Mouse (Mus musculus) gastrocnemius, adult 2 months (tissue): Measurements from ENCODE around the gene Yif1b. TPM values are rescaled to one million over a fixed set of nuclear protein-coding genes. Genes with fewer than 3 reads are reported as not detected.
"Not testable (repeated sequence)": the region's sequence is repeated elsewhere in the genome, so short reads cannot be mapped to it uniquely, and the experiment has no call there.

Experiments used
- DNase-seq: peaks from one replicate; pipeline ENCODE4 v3.0.0; 2022
- H3K27ac ChIP-seq: fragments of 200-600 bp; 2 replicates; pipeline ENCODE4 v1.8.1; 2022; ENCODE audit warnings: mild to moderate bottlenecking
- H3K4me3 ChIP-seq: fragments of 200-600 bp; 2 replicates; pipeline ENCODE4 v1.8.1; 2022; ENCODE audit warnings: mild to moderate bottlenecking, moderate library complexity
- CTCF ChIP-seq: fragments of 200-600 bp; IDR thresholded peaks from 2 replicates; pipeline ENCODE4 v1.8.1; 2022; ENCODE audit warnings: antibody characterized with exemption, mild to moderate bottlenecking, moderate library complexity
- intact Hi-C: fragments of 180-260 bp; cut with DNase I; formaldehyde crosslinking; loops from one replicate; pipeline ENCODE4 v1.15.1; 2025
- total RNA-seq, 2 experiments: library from RNA; stranded (reverse); gene quantifications; 2 replicates each; pipeline ENCODE4 v1.2.3; 2021

The Yif1b gene
- total RNA-seq, 2 experiments from 2014 or later = 35.9 to 46.6 TPM

DNA sequence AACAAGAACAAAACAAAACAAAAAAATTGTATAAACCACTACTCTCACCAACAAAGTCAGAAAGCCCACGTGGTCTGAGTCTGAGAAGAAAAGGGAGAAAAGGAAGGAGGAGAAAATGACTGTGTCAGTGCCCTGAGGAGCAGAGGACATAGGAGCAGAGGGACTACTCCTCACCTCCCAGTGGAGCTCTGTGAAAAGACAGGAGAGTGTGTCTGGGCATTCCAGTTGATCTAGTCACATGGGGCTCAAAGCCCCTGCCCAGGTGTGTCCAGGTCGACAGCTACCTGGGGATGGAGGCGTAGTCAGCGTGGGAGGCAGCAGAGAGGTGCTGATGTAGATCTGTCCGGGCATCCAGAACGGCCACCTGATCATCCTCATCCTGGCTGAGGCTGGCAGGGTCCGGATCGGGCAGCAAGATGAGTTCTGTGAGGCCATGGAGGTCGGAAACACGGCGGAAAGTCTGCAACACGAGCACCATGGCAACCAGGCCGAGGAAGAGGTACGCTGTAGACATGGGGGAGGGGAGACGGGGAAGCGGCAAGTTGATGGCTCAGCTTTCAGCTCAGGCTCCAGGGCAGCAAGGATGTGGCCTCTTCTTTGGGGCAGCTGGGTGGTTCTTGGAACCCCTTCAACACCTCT lies 13.3 kb upstream of the Yif1b start:
- DNase-seq = no peak
- H3K27ac ChIP-seq = no peak overlapping the region
- no peak overlapping the region for H3K4me3 ChIP-seq
- TF ChIP-seq CTCF = no peak
- intact Hi-C loops = no loop called here

DNA sequence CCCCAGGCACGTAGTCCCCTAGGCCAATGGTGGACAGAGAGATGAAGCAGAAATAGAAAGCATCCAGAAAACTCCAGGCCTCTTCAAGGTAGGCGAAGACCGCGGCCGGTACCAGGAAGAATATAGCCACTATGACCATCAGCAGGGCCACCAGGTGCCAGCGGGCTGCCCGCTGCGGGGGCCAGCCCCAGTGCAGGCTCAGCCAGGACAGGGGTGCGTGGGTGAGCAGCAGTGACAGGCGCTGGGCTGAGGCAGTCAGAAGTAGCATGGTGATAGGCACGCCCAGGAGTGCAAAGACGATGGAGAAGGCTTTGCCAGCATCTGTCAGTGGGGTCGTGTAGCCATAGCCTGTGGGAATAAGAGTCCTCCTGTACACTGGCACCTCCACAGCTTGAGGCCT lies 12.6 kb upstream of the Yif1b start:
- no peak for DNase-seq
- intact Hi-C loops = no loop called here
- H3K4me3 ChIP-seq = no peak overlapping the region
- no peak for TF ChIP-seq CTCF
- H3K27ac ChIP-seq = no peak overlapping the region

DNA sequence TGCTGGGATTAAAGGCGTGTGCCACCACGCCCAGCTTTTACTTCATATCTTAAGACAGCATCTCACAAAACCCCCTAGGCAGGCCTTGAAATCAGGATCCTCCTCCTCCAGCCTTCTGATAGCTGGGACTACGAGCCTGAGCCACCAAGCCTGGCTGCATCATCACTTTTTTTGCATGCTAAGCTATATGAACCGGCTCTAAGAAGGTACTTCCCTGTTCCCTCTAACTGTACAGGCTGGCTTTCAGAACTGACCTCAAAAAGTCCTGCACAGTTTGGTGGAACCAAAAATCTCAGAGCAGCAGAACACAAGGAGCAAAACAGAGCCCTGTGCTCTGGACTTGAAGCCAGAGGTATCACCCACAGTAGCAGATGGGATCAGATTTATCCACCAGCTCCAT lies 9.9 kb upstream of the Yif1b start:
- TF ChIP-seq CTCF = no peak
- Histone ChIP-seq H3K27ac (no peak overlapping the region), H3K4me3 (no peak overlapping the region)
- DNase-seq = no peak
- intact Hi-C loops = loop anchor here (2.0 kb wide), 1 partner anchor 15 kb away; no protein-coding TSS in a partner anchor

DNA sequence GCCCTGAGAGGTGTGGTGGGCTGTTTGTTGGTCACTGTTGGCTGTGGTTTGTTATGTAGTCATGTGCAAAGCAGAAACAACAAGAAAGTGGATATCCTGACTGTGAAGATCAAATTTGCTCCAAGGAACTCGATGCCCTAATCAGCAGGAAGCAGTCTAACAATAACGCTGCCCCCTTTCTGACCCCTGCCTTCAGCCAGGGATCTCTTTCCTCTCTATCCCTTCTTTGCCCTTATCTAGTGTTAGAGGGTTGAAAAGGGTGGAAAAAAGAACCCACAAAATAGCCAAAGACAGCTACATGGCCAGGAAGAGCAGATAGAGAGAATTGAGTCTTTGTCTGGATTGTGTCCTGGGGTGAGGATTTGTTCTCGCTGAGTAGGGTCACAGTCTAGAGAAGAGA lies 7.6 kb upstream of the Yif1b start:
- no peak for DNase-seq
- intact Hi-C loops = no loop called here
- H3K4me3 ChIP-seq = no peak overlapping the region; the same call in 1 of the 2 replicates
- no peak overlapping the region for H3K27ac ChIP-seq
- TF ChIP-seq CTCF = no peak

DNA sequence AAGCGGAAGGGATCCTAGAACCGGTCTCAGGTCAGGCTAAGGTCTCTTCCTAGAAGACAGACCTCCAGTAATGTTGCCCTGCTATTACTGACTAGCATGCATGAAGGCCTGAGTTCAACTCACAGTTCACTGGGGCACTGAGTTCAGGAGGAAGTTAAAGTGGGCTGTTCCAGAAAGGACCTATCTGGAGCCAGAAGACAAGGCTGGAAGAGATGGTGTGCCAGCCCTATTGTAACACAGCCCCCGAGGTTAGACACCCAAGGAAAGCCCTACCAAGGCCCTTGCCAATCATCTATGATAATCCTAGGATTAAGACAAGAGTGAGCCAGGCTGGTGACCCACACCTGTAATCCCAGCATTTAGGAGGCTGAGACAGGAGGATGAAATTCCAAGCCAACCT lies 6.6 kb upstream of the Yif1b start:
- intact Hi-C loops = no loop called here
- H3K27ac ChIP-seq = peak overlapping the region; percentile 87
- TF ChIP-seq CTCF = no peak
- DNase-seq = no peak
- H3K4me3 ChIP-seq = peak overlapping the region; percentile 91

DNA sequence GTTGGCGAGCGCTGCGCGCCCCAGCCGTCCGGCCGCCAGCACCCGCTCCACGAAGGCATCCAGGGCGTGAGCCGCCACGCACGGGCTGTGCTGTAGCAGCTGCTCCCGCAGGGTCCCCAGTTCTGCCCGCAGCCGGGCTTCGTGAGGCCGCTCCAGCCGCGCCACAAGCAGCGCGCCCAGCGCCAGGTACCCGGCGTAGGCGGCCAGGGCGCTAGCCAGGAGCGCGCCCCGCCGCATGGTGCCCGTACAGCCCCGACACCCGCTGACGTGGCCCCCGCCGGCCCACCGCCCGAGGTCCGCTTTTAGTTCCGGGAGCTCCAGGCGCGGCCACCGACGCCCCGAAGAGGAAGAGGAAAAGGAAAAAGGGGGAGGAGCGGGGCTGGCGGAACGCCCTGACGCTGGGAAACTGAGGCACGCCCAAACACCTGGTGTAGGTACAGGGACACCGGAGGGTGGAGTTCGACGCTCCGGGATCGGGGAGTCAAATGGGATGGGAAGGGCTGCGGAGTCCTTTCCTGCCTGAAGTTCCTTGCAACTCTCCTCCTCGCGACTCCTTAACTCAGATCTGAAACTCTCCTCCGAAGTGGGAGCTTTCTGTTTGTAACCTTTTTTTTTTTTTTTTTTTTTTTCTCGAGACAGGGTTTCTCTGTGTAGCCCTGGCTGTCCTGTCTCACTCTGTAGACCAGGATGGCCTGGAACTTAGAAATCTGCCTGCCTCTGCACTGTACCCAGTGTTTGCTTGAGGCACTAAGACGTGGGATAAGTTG lies 5.7 kb upstream of the Yif1b start, which contains the start of gene Kcnk6:
Kcnk6 (minus strand) TSS at position 269 of the 767 bp plus-strand sequence.
- Histone ChIP-seq H3K27ac (peak within 1 kb of the TSS; percentile 87), H3K4me3 (peak within 1 kb of the TSS; percentile 91)
- DNase-seq = peak; percentile 74
- intact Hi-C loops = no loop called here
- no peak for TF ChIP-seq CTCF

DNA sequence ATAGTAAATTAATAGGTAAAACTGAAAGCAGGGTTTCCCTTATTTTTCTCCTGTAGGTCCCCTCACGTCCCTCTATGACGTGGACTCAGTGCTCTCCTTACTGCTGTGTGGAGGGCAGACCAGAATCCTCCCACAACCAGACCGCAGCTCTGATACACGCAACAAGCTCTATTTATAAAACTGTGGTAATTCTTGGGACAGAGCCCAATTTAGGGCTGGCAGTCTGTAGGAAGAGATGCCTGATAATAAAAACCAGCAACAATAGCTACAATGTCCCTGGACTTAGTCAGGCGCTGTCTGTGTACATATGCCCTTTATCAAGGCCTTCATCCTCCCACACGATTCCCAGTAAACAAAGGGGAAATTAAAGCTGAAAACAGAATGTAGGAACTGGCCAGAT lies 4.4 kb upstream of the Yif1b start:
- DNase-seq = no peak
- intact Hi-C loops = loop anchor here (2.0 kb wide), 1 partner anchor 53 kb away; the partner anchor contains the start of gene Psmd8
- no peak overlapping the region for H3K4me3 ChIP-seq
- H3K27ac ChIP-seq = peak overlapping the region; percentile 87; the same call in 1 of the 2 replicates
- no peak for TF ChIP-seq CTCF

DNA sequence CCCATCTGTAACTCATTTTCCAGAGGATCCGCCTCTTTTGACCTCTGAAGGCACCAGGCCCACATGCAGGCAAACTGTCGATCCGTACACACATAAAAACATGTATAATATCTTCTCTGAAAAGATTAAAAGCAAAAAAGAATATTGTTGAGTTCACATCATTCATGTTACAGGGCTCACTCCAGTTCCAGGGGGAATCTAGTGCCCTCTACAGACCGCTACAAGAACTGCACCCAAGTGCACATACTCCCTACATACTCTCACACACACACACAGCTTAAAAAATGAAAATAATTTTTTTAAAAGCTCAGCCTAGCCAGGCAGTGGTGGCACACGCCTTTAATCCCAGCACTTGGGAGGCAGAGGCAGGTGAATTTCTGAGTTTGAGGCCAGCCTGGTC lies 3.5 kb upstream of the Yif1b start:
- peak; percentile 50 for TF ChIP-seq CTCF
- intact Hi-C loops = loop anchor here (2.0 to 5.0 kb wide), 2 partner anchors 54 to 637 kb away; partner anchors contain the start of genes Pak4, Psmd8 and Samd4b
- H3K4me3 ChIP-seq = no peak overlapping the region

DNA sequence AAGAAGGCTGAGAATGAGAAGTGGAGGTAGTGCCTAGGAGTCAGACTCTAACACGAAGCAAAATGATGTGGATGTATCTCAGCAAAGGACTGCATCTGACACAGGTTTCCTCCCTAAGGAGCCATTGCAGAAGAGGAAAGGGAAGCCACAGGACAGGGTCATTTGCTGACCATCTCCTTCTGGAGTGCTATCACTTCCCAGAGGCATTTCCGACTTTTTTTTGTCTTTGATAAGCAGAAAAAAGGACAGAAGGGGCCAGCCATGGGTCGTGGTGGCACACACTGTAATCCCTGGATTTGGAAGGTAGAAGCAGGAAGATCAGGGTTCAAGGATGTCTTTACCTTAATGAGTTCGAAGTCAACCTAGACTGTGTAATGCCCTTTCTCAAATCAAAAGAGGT lies 1.5 kb upstream of the Yif1b start:
- Histone ChIP-seq H3K4me3 (no peak overlapping the region), H3K27ac (0 out of 2 replicates have a peak overlapping the region, but pooled peaks have one; percentile 2)
- no peak for DNase-seq
- intact Hi-C loops = loop anchor here (5.0 kb wide), 1 partner anchor 639 kb away; the partner anchor contains the start of genes Pak4 and Samd4b
- no peak for TF ChIP-seq CTCF

More for the DNA sequence above, 3.5 kb upstream of the Yif1b start:
- H3K27ac ChIP-seq = no peak overlapping the region
- DNase-seq = no peak

DNA sequence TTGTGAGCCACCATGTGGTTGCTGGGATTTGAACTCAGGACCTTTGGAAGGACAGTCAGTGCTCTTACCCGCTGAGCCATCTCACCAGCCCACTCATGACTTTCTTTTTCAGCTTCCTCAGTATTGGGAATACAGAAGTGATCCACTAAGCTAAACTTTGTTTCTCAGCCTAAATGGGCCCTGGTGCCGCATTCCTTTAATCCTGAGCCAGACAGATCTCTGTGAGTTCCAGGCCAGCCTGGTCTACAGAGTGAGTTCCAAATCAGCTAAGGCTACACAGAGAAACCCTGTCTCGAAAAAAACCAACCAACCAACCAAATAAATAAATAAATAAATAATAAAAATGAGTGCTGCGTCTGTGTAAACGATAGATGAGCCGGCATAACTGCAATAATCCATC lies 533 bp upstream of the Yif1b start:
- DNase-seq = not testable (repeated sequence)
- intact Hi-C loops = loop anchor here (5.0 kb wide), 1 partner anchor 640 kb away; the partner anchor contains the start of genes Pak4 and Samd4b
- peak overlapping the region; percentile 82 for H3K4me3 ChIP-seq
- H3K27ac ChIP-seq = peak overlapping the region; percentile 92

DNA sequence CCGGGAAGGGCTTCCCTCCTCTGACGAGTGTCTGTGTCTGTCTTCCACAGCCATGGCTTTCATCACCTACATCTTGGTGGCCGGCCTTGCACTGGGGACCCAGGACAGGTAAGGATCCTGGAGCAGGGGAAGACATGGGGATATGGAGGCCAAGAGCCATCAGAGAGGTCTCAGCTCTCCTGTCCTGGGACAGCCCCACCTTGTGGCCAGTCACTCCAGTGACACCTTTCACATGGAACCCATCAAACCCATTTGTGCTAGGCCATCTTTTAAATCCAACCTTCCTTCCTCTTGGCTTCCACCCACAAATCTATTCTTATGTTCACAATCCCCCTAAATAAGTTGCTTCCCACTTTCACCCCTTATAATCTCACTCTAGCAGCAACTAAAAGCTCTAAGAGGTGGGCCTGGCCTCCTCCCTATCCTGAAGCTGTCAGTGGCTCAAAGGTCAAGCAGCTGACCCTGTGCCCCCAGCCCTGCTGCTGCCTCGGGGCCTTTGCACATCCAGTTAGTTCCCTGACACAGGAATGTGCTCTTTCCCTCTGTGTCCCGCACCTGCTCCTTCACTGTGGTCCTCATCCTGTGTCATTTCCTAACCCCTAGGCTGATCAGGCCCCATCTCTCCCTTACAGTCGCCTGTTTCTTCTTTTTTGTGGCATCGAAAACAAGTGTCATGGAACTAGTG lies 6.7 kb downstream of the Yif1b start:
- peak; percentile 49 for DNase-seq

DNA sequence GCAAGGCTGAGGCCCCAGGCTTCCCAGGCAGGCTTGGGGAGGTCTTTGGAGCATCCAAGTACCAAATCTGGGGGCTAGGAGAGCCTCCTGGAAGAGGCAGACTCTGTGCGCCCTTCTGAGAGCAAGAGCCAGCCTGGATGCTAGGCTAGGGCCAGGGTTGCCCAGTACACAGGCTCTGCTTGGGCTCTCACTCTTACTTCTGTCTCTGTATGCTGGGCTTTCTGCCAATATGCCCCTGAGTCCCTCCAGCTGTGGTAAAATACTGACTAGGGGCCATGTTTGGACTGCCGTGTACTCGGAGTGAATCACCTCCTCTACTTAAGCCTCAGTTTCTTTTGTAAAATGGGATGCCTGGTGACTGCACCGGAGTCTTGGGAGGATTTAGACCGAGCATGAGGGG lies 7.9 kb downstream of the Yif1b start:
- no peak overlapping the region for H3K4me3 ChIP-seq
- TF ChIP-seq CTCF = no peak
- no peak overlapping the region for H3K27ac ChIP-seq
- intact Hi-C loops = loop anchor here (2.0 kb wide), 1 partner anchor 51 kb away; no protein-coding TSS in a partner anchor
- DNase-seq = no peak

More for the DNA sequence above, 6.7 kb downstream of the Yif1b start:
- TF ChIP-seq CTCF = peak; percentile 69
- intact Hi-C loops = no loop called here
- Histone ChIP-seq H3K4me3 (no peak overlapping the region), H3K27ac (no peak overlapping the region)
